Mouse (Mus musculus) forebrain, embryonic 14.5 days (tissue): ENCODE measurements around the gene Cdc34. TPM values are rescaled to one million over a fixed set of nuclear protein-coding genes. Genes with fewer than 3 reads are reported as not detected.

ENCODE experiments used
- ATAC-seq: fragments of 200-750 bp; cut with Nextera tagmentation; 2 replicates; pipeline ENCODE4 v1.8.0; 2017; ENCODE audit warnings: mild to moderate bottlenecking, moderate library complexity
- DNase-seq: peaks from one replicate; pipeline ENCODE4 v3.0.0-alpha.2; 2015; ENCODE audit warnings: low spot score
- H3K27ac ChIP-seq: fragments of 300-500 bp; sonication (generic); 2 replicates; pipeline ENCODE4 v1.5.1; 2014; ENCODE audit warnings: low read depth, mild to moderate bottlenecking, control low read depth, low read length, moderate library complexity
- H3K27me3 ChIP-seq: fragments of 300-500 bp; sonication (generic); replicated peaks from 2 replicates; pipeline ENCODE4 v1.6.1; 2014; ENCODE audit warnings: low read length, control low read depth, mixed read lengths; ENCODE audit not compliant: control insufficient read depth, insufficient read depth
- H3K36me3 ChIP-seq: fragments of 300-500 bp; sonication (generic); 2 replicates; pipeline ENCODE4 v1.6.1; 2014; ENCODE audit warnings: low read length, control low read depth; ENCODE audit not compliant: control insufficient read depth, insufficient read depth
- H3K4me1 ChIP-seq: fragments of 300-500 bp; sonication (generic); 2 replicates; pipeline ENCODE4 v1.6.1; 2014; ENCODE audit warnings: antibody characterized with exemption, low read length, control low read depth; ENCODE audit not compliant: control insufficient read depth, insufficient read depth
- H3K4me2 ChIP-seq: fragments of 300-500 bp; sonication (generic); 2 replicates; pipeline ENCODE4 v1.6.1; 2014; ENCODE audit warnings: mild to moderate bottlenecking, control low read depth, low read length
- H3K4me3 ChIP-seq: fragments of 300-500 bp; sonication (generic); 2 replicates; pipeline ENCODE4 v1.5.1; 2014; ENCODE audit warnings: low read depth, low read length, control low read depth
- H3K9ac ChIP-seq: fragments of 300-500 bp; sonication (generic); 2 replicates; pipeline ENCODE4 v1.6.1; 2014; ENCODE audit warnings: mild to moderate bottlenecking, low read length, control low read depth, moderate library complexity
- H3K9me3 ChIP-seq: fragments of 300-500 bp; sonication (generic); replicated peaks from 2 replicates; pipeline ENCODE4 v1.6.1; 2016; ENCODE audit warnings: low read length, control low read depth, mixed read lengths; ENCODE audit not compliant: control insufficient read depth
- whole genome bisulfite sequencing: fragments of 180-500 bp; shearing (Covaris S2); extraction: QIAGEN DNeasy Blood & Tissue Kit; methylation state at CpG from one replicate; pipeline ENCODE4 v1.1.7; 2014; 5-methylcytosine and 5-hydroxymethylcytosine counted together
- polyA plus RNA-seq: library from polyadenylated mRNA; unstranded; fragments of >200 nt; fragmentation: Nextera tagmentation; extraction: Ambion mirVana; gene quantifications from 2 replicates; pipeline ENCODE4 v1.2.1, GENCODE M21; 2014

Gene Cdc34
- polyA plus RNA-seq, 1 experiment from 2014 or later = 76.9 TPM

GRCm38 (mm10) chr10:79716254-79716987 lies 34.4 kb downstream of the Cdc34 start, which contains the start of gene Hcn2:
TSS of gene Hcn2 (plus strand) at chr10:79716634.
- peaks cover 40% of the 10 kb centered on the region for H3K27me3 ChIP-seq

GRCm38 (mm10) chr10:79716988-79717355 lies 35.0 kb downstream of the Cdc34 start:
- H3K9me3 ChIP-seq = no peaks in the 10 kb centered on the region
- H3K4me2 ChIP-seq = peak overlapping the region; percentile 95
- ATAC-seq = peak; percentile 30; the same call in 1 of the 2 replicates
- peak overlapping the region; percentile 59 for H3K4me3 ChIP-seq
- H3K4me1 ChIP-seq = peaks cover 3% of the 10 kb centered on the region; the same call in 1 of the 2 replicates
- peak; percentile 23 for DNase-seq
- no peak overlapping the region for H3K27ac ChIP-seq
- H3K9ac ChIP-seq = peak overlapping the region; percentile 69
- H3K36me3 ChIP-seq = peaks cover 3% of the 10 kb centered on the region; the same call in 1 of the 2 replicates
- H3K27me3 ChIP-seq = peaks cover 40% of the 10 kb centered on the region
- under 1% methylated on average over 39 of the region's 44 CpGs for WGBS

More at GRCm38 (mm10) chr10:79716254-79716987, 34.4 kb downstream of the Cdc34 start, which contains the start of gene Hcn2:
- Histone ChIP-seq H3K4me1 (peaks cover 3% of the 10 kb centered on the region; the same call in 1 of the 2 replicates), H3K27ac (no peak within 1 kb of the TSS), H3K36me3 (peaks cover 8% of the 10 kb centered on the region), H3K9me3 (no peaks in the 10 kb centered on the region), H3K4me3 (peak within 1 kb of the TSS; percentile 59), H3K4me2 (peak within 1 kb of the TSS; percentile 95), H3K9ac (peak within 1 kb of the TSS; percentile 69)
- no peak for DNase-seq
- ATAC-seq = peak; percentile 67
- 1% methylated on average over 49 of the region's 91 CpGs for WGBS

GRCm38 (mm10) chr10:79717640-79718357 lies 35.8 kb downstream of the Cdc34 start:
- H3K9ac ChIP-seq = no peak overlapping the region; the same call in 1 of the 2 replicates
- ATAC-seq = no peak
- peaks cover 40% of the 10 kb centered on the region for H3K27me3 ChIP-seq
- H3K4me1 ChIP-seq = peaks cover 3% of the 10 kb centered on the region; the same call in 1 of the 2 replicates
- peak; percentile 54 for DNase-seq
- H3K36me3 ChIP-seq = no peaks in the 10 kb centered on the region
- no peaks in the 10 kb centered on the region for H3K9me3 ChIP-seq
- 4% methylated on average over 43 of the region's 43 CpGs for WGBS
- peak overlapping the region; percentile 59 for H3K4me3 ChIP-seq
- H3K4me2 ChIP-seq = peak overlapping the region; percentile 95
- H3K27ac ChIP-seq = no peak overlapping the region

GRCm38 (mm10) chr10:79721089-79721488 lies 39.1 kb downstream of the Cdc34 start:
- DNase-seq = no peak
- no peak for ATAC-seq
- no peak overlapping the region for H3K4me2 ChIP-seq
- no peaks in the 10 kb centered on the region for H3K36me3 ChIP-seq
- H3K27ac ChIP-seq = no peak overlapping the region
- peaks cover 27% of the 10 kb centered on the region for H3K27me3 ChIP-seq
- no peaks in the 10 kb centered on the region for H3K9me3 ChIP-seq
- H3K4me3 ChIP-seq = no peak overlapping the region
- H3K9ac ChIP-seq = no peak overlapping the region
- 79% methylated on average over 5 of the region's 5 CpGs for WGBS
- H3K4me1 ChIP-seq = peaks cover 3% of the 10 kb centered on the region; the same call in 1 of the 2 replicates

GRCm38 (mm10) chr10:79723047-79723446 lies 41.1 kb downstream of the Cdc34 start:
- Histone ChIP-seq H3K9ac (no peak overlapping the region), H3K4me1 (no peaks in the 10 kb centered on the region), H3K27me3 (peaks cover 9% of the 10 kb centered on the region; the same call in 1 of the 2 replicates), H3K9me3 (no peaks in the 10 kb centered on the region), H3K4me2 (no peak overlapping the region), H3K4me3 (no peak overlapping the region), H3K27ac (no peak overlapping the region), H3K36me3 (no peaks in the 10 kb centered on the region)
- ATAC-seq = no peak
- 55% methylated on average over 6 of the region's 6 CpGs for WGBS
- no peak for DNase-seq

- no peak for ATAC-seq
- 88% methylated on average over 7 of the region's 7 CpGs for WGBS
- Histone ChIP-seq H3K9me3 (no peaks in the 10 kb centered on the region), H3K4me2 (no peak overlapping the region), H3K36me3 (no peaks in the 10 kb centered on the region), H3K27me3 (peaks cover 4% of the 10 kb centered on the region; the same call in 1 of the 2 replicates), H3K27ac (no peak overlapping the region), H3K4me1 (no peaks in the 10 kb centered on the region), H3K4me3 (no peak overlapping the region), H3K9ac (no peak overlapping the region)
- DNase-seq = no peak
Measured at GRCm38 (mm10) chr10:79723692-79724091, 41.7 kb downstream of the Cdc34 start.

GRCm38 (mm10) chr10:79726090-79726489 lies 44.1 kb downstream of the Cdc34 start:
- no peaks in the 10 kb centered on the region for H3K4me1 ChIP-seq
- no peaks in the 10 kb centered on the region for H3K36me3 ChIP-seq
- no peaks in the 10 kb centered on the region for H3K27me3 ChIP-seq
- no peak overlapping the region for H3K9ac ChIP-seq
- H3K27ac ChIP-seq = no peak overlapping the region
- H3K4me2 ChIP-seq = no peak overlapping the region
- no peak overlapping the region for H3K4me3 ChIP-seq
- 36% methylated on average over 11 of the region's 11 CpGs for WGBS
- ATAC-seq = no peak
- no peak for DNase-seq
- H3K9me3 ChIP-seq = no peaks in the 10 kb centered on the region

GRCm38 (mm10) chr10:79728323-79729249 lies 46.6 kb downstream of the Cdc34 start:
- DNase-seq (no peak), ATAC-seq (no peak)
- Histone ChIP-seq H3K9me3 (no peaks in the 10 kb centered on the region), H3K9ac (no peak overlapping the region), H3K27me3 (no peaks in the 10 kb centered on the region), H3K27ac (no peak overlapping the region), H3K4me1 (no peaks in the 10 kb centered on the region), H3K36me3 (peaks cover under 1% of the 10 kb centered on the region; the same call in 1 of the 2 replicates), H3K4me3 (no peak overlapping the region), H3K4me2 (no peak overlapping the region)
- 76% methylated on average over 28 of the region's 28 CpGs for WGBS
